Mouse (Mus musculus) adrenal gland, postnatal 10 days (tissue): ENCODE measurements around the gene Cald1. TPM values are rescaled to one million over a fixed set of nuclear protein-coding genes. Genes with fewer than 3 reads are reported as not detected.

ENCODE experiments used
- DNase-seq: peaks from one replicate; pipeline ENCODE4 v3.0.0; 2021; ENCODE audit warnings: mixed read lengths
- total RNA-seq, 2 experiments: library from RNA; stranded (reverse); gene quantifications; 2 replicates each; pipeline ENCODE4 v1.2.3; 2021

Gene Cald1
- total RNA-seq, 2 experiments from 2014 or later = 80.8 to 90.5 TPM

GRCm38 (mm10) chr6:34765721-34766120 lies 167.4 kb downstream of the Cald1 start:
- DNase-seq = no peak

- DNase-seq = no peak
These were observed 171.7 kb downstream of the Cald1 start for GRCm38 (mm10) chr6:34769984-34770383.

- DNase-seq = no peak
These were observed 172.2 kb downstream of the Cald1 start for GRCm38 (mm10) chr6:34770491-34770890.

GRCm38 (mm10) chr6:34776396-34776795 lies 178.1 kb downstream of the Cald1 start:
- no peak for DNase-seq

- no peak for DNase-seq
These were observed 178.8 kb downstream of the Cald1 start for GRCm38 (mm10) chr6:34777094-34777493.

GRCm38 (mm10) chr6:34777981-34778668 lies 179.8 kb downstream of the Cald1 start:
- no peak for DNase-seq

DNA sequence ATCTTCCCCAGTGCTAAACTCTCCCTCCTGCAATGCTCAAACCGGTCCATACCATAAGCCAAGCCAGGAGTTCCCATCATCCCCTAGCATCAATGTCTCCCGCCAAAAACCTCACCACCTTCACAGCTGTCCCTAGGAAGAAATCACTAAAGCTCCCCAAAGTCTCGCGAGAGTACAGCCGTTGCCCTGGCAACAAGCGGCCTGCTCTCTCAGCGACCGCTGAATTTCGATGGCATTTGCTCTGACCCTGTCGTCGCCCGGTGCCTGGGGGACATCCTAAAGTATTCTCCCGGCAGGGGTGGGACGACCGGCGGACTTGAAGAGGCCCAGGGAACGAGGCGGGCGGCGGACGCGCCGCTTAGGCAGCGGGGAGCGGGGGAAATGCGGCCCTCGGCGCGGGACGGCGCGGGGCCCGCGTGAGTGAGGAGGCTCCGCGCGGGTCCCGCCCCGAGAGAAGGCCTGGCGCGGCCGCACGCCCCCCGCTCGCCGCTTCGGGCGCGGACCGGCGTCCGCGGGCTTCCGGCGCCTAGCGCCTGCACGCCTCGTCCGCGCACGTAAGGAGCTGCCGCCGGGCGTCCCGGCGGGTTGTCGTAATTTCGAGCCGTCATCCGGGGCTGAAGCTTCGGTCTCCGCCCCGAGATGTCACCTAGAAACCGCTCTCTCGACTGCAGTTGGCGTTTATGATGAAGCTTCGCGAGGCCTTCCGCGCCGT lies 182.1 kb downstream of the Cald1 start, which contains the start of gene Agbl3:
Agbl3 (plus strand) TSS at position 202 of the 712 bp plus-strand sequence.
- DNase-seq = peak; percentile 98

DNA sequence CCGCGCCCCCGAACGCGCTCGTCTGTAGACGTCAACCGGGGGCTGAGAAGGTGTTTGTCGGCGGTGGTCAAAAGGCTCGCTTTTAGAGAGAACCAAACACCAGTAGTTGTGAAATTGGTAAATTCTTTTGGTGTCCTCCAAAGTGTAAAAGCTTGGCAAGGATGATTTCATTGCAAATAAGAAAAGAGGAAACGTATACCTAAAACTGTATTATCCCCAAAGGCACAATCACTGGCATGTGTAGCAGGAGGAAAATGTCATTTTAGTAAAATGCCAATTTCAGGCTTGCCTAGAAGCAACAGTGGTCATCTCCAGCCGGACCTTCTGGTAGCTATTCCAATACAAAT lies 182.6 kb downstream of the Cald1 start:
- DNase-seq = no peak

DNA sequence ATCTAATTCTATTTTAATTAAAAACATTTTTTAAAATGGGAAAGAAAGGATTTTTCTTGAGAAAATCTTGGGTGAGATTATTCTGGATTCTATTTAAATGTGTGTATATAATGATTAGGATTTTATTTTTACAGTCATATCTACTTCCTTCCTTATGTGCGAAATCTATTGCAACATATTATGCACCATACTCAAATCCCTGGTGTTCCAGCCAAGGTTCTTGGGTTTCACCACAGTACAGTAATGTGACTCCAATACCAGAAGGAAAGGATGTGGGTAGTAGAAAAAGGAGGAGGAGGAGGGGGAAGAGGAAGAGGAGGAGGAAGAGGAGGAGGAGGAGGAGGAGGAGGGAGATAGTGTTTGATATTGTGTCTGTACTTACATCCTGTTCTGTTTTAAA lies 184.2 kb downstream of the Cald1 start:
- DNase-seq = no peak

DNA sequence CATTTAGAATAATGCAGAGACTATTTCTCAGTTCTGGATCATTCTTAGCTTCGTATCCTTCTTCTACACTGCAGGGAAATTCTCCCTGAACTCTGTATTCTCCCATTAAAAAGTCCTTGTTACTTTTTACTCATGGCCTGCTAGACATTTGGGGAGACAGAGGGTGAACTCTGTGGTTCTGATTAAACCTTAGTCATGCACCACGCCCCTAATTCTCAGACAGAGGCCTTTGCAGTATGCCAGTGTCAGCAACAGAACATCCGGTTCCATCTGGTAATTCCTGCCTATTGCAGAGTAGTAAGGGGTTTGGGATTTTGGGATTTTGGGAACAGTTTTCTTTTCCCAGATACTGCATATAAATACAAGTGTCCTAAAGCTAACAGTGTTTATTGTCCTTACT lies 198.6 kb downstream of the Cald1 start:
- no peak for DNase-seq

DNA sequence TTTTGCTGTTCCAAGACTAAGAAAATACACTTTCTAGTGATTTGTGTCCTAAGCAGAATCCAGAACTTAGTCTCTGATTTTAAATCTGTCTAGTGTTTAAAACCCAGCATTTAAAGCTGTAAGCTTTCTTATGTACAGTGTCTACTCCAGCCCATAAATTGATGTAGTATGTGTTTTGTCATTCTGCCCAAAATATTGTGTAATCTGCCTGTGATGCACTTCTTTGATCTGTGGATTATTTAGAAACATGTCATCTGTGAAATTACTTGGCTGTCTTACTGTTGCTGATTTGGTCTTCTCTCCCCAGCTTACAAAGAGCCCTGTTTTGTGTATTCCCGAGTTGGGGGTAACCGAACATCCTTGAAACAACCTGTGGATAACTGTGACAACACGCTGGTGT lies 199.6 kb downstream of the Cald1 start:
- no peak for DNase-seq

DNA sequence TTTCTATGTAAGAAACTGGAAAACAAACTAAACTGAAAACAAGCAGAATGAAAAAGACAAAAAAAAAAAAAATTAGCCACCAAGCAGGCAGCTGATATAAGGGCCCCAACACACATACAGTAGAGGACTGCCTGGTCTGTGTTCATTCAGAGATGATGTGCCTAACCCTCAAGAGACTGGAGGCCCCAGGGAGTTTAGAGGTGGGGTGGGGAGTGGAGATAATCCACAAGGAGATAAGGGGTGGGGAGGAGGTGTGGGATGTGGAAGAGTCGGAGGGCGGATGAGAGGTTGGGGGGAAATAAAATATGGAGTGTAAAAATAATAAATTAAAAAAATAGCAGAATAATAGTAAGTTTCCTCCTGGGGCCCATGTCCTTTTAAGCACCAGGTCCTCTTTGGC lies 207.3 kb downstream of the Cald1 start:
- no peak for DNase-seq

GRCm38 (mm10) chr6:34810651-34811050 lies 212.4 kb downstream of the Cald1 start:
- DNase-seq = no peak

- no peak for DNase-seq
These were observed 226.1 kb downstream of the Cald1 start for GRCm38 (mm10) chr6:34824406-34824805.

Other genes starting within 250 kb of the Cald1 start
- 100 to 1,000 TPM in 1 of 2 experiments, 10 to 100 TPM in 1; 53.8 to 120 TPM for gene Akr1b8, start 244.4 kb upstream of the Cald1 start, total RNA-seq
- 10 to 100 TPM; 84.6 to 85.5 TPM for gene Akr1b10, start 214.3 kb upstream of the Cald1 start, total RNA-seq
- 1,000 to 10,000 TPM in 1 of 2 experiments, 100 to 1,000 TPM in 1; 143 to 1,372 TPM for gene Akr1b7, start 186.2 kb upstream of the Cald1 start, total RNA-seq
- 10 to 100 TPM; 35.9 to 49.7 TPM for gene Bpgm, start 122.3 kb upstream of the Cald1 start, total RNA-seq
- gene Agbl3, start 181.9 kb downstream of the Cald1 start, total RNA-seq = 10 to 100 TPM; 14.6 to 17.8 TPM